Mouse (Mus musculus) small intestine, adult 10 weeks (tissue): Measurements from ENCODE around the gene Hectd4. TPM values are rescaled to one million over a fixed set of nuclear protein-coding genes. Genes with fewer than 3 reads are reported as not detected.

Experiments used
- polyA plus RNA-seq: library from polyadenylated mRNA; stranded (reverse); fragments of 350-450 nt; fragmentation: Illumina TruSeq; extraction: RNeasy Lipid Tissue Mini Kit (QIAGEN cat#74804); gene quantifications from one replicate; pipeline ENCODE4 v1.2.3, GENCODE M21; 2014; ENCODE audit warnings: low replicate concordance

Gene Hectd4
- 2.2 TPM for polyA plus RNA-seq

GRCm38 (mm10) chr5:121219980-121220731 is at the start of gene Hectd4:
Gene Hectd4, plus strand, starts transcription at chr5:121220219.

GRCm38 (mm10) chr5:121190836-121191583 is 29.0 kb upstream of the Hectd4 start, which contains the start of gene Ptpn11:
Gene Ptpn11, minus strand, starts transcription at chr5:121191397.

GRCm38 (mm10) chr5:121204132-121205089 is 15.6 kb upstream of the Hectd4 start, which contains the start of gene Rpl6:
Gene Rpl6, plus strand, starts transcription at chr5:121204481.

GRCm38 (mm10) chr5:121385461-121386119 is 165.6 kb downstream of the Hectd4 start, which contains the start of gene Trafd1:
Gene Trafd1, minus strand, starts transcription at chr5:121385632.

GRCm38 (mm10) chr5:121397187-121398145 is 177.4 kb downstream of the Hectd4 start, which contains the start of gene Naa25:
Gene Naa25, plus strand, starts transcription at chr5:121397936.

Other genes starting within 250 kb of the Hectd4 start
- gene Rph3a, start 210.1 kb upstream of the Hectd4 start, polyA plus RNA-seq, result 0.15 TPM
- 14.4 TPM for gene Ptpn11, start 28.8 kb upstream of the Hectd4 start, polyA plus RNA-seq
- 109 TPM for gene Rpl6, start 15.7 kb upstream of the Hectd4 start, polyA plus RNA-seq
- gene Trafd1, start 165.4 kb downstream of the Hectd4 start, polyA plus RNA-seq, result 24.1 TPM
- gene Naa25, start 177.7 kb downstream of the Hectd4 start, polyA plus RNA-seq, result 22.3 TPM
- gene Tmem116, start 231.7 kb downstream of the Hectd4 start, polyA plus RNA-seq, result not detected
- gene Erp29, start 232.3 kb downstream of the Hectd4 start, polyA plus RNA-seq, result 6.2 TPM